Mouse (Mus musculus) liver, embryonic 13.5 days (tissue): ENCODE data around the gene 4930579G24Rik. TPM values are rescaled to one million over a fixed set of nuclear protein-coding genes. Genes with fewer than 3 reads are reported as not detected.

Experiments
- ATAC-seq: fragments of 200-750 bp; cut with Nextera tagmentation; 2 replicates; pipeline ENCODE4 v1.8.0; 2017; ENCODE audit warnings: low read depth, mild to moderate bottlenecking, moderate number of reproducible peaks, moderate library complexity
- DNase-seq: peaks from one replicate; pipeline ENCODE4 v3.0.0; 2022
- H3K27ac ChIP-seq: fragments of 300-500 bp; sonication (generic); 2 replicates; pipeline ENCODE4 v1.5.1; 2015; ENCODE audit warnings: moderate library complexity, mild to moderate bottlenecking, inconsistent platforms
- H3K27me3 ChIP-seq: fragments of 300-500 bp; sonication (generic); 2 replicates; pipeline ENCODE4 v1.6.1; 2015; ENCODE audit warnings: mild to moderate bottlenecking, inconsistent platforms
- H3K36me3 ChIP-seq: fragments of 300-500 bp; sonication (generic); 2 replicates; pipeline ENCODE4 v1.6.1; 2015; ENCODE audit warnings: mild to moderate bottlenecking, inconsistent platforms
- H3K4me1 ChIP-seq: fragments of 300-500 bp; sonication (generic); replicated peaks from 2 replicates; pipeline ENCODE4 v1.6.1; 2015; ENCODE audit warnings: inconsistent platforms
- H3K4me2 ChIP-seq: fragments of 300-500 bp; sonication (generic); 2 replicates; pipeline ENCODE4 v1.6.1; 2015; ENCODE audit warnings: inconsistent platforms, mild to moderate bottlenecking, moderate library complexity
- H3K4me3 ChIP-seq: fragments of 300-500 bp; sonication (generic); replicated peaks from 2 replicates; pipeline ENCODE4 v1.5.1; 2015; ENCODE audit warnings: mild to moderate bottlenecking, inconsistent platforms
- H3K9ac ChIP-seq: fragments of 300-500 bp; sonication (generic); 2 replicates; pipeline ENCODE4 v1.6.1; 2015; ENCODE audit warnings: mild to moderate bottlenecking, inconsistent platforms
- H3K9me3 ChIP-seq: fragments of 300-500 bp; sonication (generic); replicated peaks from 2 replicates; pipeline ENCODE4 v1.6.1; 2016; ENCODE audit warnings: inconsistent platforms
- WGBS: fragments of 180-500 bp; shearing (Covaris S2); methylation state at CpG from one replicate; pipeline ENCODE4 v1.1.7; 2015; ENCODE audit not compliant: insufficient replicate concordance; 5-methylcytosine and 5-hydroxymethylcytosine counted together
- polyA plus RNA-seq: library from polyadenylated mRNA; unstranded; fragments of >200 nt; fragmentation: Nextera tagmentation; extraction: Ambion mirVana; gene quantifications from 2 replicates; pipeline ENCODE4 v1.2.1, GENCODE M21; 2015

Gene 4930579G24Rik
- polyA plus RNA-seq, 1 experiment from 2014 or later, result 20.5 TPM

DNA sequence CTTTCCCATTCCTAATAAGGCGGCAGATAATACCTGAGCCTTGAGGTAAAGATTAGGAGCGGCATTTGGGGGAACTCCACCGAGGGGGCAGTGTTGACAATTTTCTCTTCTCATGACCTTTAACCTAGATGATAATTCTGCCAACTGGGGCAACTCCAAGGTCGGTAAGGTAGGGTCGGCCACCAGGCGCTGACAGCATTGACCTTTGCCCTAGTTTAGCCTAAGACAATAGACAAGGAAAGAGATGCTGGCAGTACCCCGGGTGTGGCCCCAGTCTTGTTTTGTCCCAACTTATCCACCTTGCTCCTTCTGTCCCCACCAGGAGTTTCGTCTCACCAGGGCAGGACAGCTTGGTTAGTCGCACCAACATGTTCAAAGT is 708 bp upstream of the 4930579G24Rik start:
- Histone ChIP-seq H3K27me3 (no peaks in the 10 kb centered on the region), H3K9me3 (no peaks in the 10 kb centered on the region), H3K4me3 (peak overlapping the region; percentile 87), H3K4me1 (peaks cover 24% of the 10 kb centered on the region), H3K9ac (peak overlapping the region; percentile 86), H3K36me3 (peaks cover 19% of the 10 kb centered on the region), H3K4me2 (peak overlapping the region; percentile 86), H3K27ac (peak overlapping the region; percentile 95)
- WGBS, result under 1% methylated on average over 9 of the region's 9 CpGs
- DNase-seq, result peak; percentile 50
- ATAC-seq, result no peak

DNA sequence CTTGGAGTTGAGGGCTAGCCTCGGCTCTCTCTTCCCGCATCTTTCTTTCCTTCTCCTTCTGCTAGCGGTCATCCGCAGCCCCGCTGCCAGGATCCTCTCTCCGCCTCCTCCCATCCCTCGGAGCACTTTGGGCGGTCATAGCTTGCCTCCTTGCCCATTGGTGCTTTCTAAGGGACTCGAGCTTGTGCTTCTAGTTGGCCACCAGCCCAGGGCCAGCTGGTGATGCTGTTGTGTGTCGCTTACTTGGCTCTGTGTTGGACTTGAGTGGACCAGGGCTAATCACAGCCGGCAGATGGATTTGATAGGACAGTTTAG is 494 bp downstream of the 4930579G24Rik start, which contains the start of gene Etfdh:
Gene Etfdh (minus strand): TSS at position 85 of the 315 bp plus-strand sequence.
- 2% methylated on average over 11 of the region's 11 CpGs for WGBS

DNA sequence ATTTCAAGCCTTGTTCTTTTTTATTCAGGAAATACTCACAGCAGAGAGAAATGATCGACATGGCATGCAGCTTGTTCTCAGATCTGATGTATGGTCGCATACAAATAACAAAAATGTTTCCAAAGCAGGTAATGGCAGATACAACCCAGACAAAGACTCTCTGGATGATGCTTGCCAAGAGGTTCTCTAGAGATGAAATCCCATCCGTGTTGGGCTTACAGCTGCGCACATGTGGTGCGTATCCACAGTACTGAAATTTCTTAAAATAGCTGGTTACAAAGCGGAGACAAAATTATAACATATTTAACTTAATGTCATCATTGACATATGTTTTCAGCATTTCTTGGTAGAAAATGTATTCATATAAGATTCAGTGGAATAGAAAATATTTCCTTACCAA is 23.2 kb downstream of the 4930579G24Rik start:
- WGBS, result 76% methylated on average over 6 of the region's 6 CpGs
- H3K36me3 ChIP-seq, result no peaks in the 10 kb centered on the region
- DNase-seq, result no peak

More for the DNA sequence above, 494 bp downstream of the 4930579G24Rik start, which contains the start of gene Etfdh:
- H3K36me3 ChIP-seq, result peaks cover 27% of the 10 kb centered on the region
- DNase-seq (peak; percentile 60), ATAC-seq (peak; percentile 27)
- peaks cover 24% of the 10 kb centered on the region for H3K4me1 ChIP-seq
- no peaks in the 10 kb centered on the region for H3K9me3 ChIP-seq
- no peaks in the 10 kb centered on the region for H3K27me3 ChIP-seq
- peak within 1 kb of the TSS; percentile 88 for H3K9ac ChIP-seq
- peak within 1 kb of the TSS; percentile 87 for H3K4me3 ChIP-seq
- H3K4me2 ChIP-seq, result peak within 1 kb of the TSS; percentile 86
- H3K27ac ChIP-seq, result peak within 1 kb of the TSS; percentile 95

DNA sequence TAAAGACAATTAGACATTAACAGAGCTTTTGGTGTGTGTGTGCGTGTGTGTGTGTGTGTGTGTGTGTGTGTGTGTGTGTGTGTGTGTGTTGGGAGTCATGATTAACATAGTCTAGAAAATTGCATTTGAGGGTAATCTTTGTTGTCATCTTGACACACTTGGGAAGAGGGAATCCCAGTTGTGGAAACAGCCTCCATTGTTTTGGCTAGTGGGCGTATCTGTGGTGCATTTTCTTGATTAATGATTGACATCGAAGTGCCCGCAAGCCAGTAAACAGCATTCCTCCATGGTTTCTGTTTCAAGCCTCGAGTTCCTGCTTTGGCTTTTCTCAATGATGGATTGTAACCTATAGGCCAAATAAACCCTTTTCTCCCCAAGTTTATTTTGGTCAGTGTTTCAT is 27.8 kb downstream of the 4930579G24Rik start:
- no peak overlapping the region for H3K4me2 ChIP-seq
- H3K4me1 ChIP-seq, result no peaks in the 10 kb centered on the region
- no peak overlapping the region for H3K9ac ChIP-seq
- no peak for ATAC-seq
- no peaks in the 10 kb centered on the region for H3K36me3 ChIP-seq
- H3K4me3 ChIP-seq, result no peak overlapping the region
- no peaks in the 10 kb centered on the region for H3K27me3 ChIP-seq
- no peak for DNase-seq
- H3K27ac ChIP-seq, result no peak overlapping the region
- no peaks in the 10 kb centered on the region for H3K9me3 ChIP-seq
- 44% methylated on average over 5 of the region's 5 CpGs for WGBS

More for the DNA sequence above, 23.2 kb downstream of the 4930579G24Rik start:
- Histone ChIP-seq H3K4me3 (no peak overlapping the region), H3K27ac (no peak overlapping the region), H3K4me2 (no peak overlapping the region), H3K4me1 (no peaks in the 10 kb centered on the region), H3K9me3 (no peaks in the 10 kb centered on the region), H3K27me3 (no peaks in the 10 kb centered on the region), H3K9ac (no peak overlapping the region)
- ATAC-seq, result no peak

DNA sequence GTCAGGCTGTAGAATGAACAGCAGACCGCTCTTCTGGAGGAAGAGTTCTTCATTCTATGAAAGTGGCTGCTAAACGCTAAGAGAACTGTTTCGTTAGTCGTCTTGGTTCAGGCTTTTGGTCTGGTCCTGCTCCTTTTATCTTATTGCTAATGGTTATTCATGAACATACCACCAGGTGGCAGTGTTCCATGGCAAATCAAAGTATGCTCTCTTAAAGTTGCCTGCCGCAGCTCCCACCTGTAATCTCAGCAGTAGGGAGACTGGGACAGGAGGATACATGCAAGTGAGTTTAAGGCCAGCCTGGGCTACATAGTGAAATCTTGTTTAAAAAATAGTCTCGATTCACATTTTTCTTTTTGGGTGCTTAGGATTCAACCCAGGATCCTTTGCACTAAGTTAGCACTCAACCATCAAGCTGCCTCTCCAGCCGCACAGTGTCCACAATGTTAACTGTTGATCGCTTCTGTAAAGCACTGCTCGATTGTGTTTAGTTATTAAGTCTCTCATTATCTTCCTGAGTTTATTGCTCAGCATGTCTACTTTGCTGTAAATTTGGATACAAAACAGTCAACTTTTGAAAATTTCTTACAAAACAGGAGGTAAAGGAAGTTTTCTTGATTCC is 36.0 kb downstream of the 4930579G24Rik start:
- Histone ChIP-seq H3K36me3 (no peaks in the 10 kb centered on the region), H3K4me1 (no peaks in the 10 kb centered on the region), H3K27me3 (0 out of 2 replicates have a peak, but pooled peaks cover 2% of the 10 kb centered on the region), H3K9me3 (no peaks in the 10 kb centered on the region), H3K4me2 (no peak overlapping the region), H3K9ac (no peak overlapping the region), H3K4me3 (no peak overlapping the region), H3K27ac (no peak overlapping the region)
- DNase-seq (peak; percentile 20), ATAC-seq (no peak)
- 25% methylated on average over 9 of the region's 9 CpGs for WGBS

DNA sequence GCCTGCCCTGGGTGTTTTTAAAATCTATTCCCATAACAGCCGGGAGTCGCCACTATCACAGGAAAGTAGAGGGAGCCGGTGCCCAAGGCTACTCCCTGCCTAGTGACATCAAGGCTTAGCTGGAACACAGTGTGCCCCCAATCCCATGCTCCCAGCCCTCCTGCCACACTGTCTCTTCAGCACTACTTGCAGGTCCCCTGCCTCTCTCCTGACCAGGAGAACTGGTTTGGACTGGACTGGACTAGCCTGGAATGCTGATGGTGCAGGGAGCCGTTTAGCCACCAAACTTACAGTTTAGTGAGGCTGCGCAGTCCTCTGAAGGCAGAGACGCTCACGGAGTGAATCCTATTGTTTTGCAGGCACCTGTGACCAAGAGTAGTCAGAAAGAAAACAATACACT is 41.7 kb downstream of the 4930579G24Rik start:
- Histone ChIP-seq H3K4me3 (no peak overlapping the region), H3K27me3 (no peaks in the 10 kb centered on the region), H3K36me3 (no peaks in the 10 kb centered on the region), H3K4me1 (no peaks in the 10 kb centered on the region), H3K27ac (no peak overlapping the region), H3K4me2 (no peak overlapping the region), H3K9me3 (no peaks in the 10 kb centered on the region), H3K9ac (no peak overlapping the region)
- ATAC-seq, result no peak
- DNase-seq, result no peak
- WGBS, result 64% methylated on average over 7 of the region's 7 CpGs

DNA sequence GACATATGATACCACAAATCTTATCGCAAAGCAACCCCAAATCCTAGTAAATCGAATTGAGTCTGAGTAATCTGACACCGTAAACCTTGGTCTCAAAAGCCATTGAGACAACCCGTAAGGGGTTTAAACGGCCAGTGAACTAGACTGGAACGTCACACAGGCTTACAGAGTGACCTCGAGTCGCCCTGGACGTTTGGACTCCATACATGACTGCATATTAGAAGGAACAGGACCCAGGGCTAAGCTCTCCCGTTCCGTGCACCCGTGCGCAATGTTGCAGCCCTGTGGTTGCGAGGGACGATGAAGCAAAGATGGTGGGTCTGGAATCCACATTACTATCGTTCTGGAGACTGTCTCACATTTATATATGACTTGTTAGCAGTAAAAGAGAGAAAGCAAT is 43.3 kb downstream of the 4930579G24Rik start:
- H3K4me1 ChIP-seq, result no peaks in the 10 kb centered on the region
- H3K9me3 ChIP-seq, result no peaks in the 10 kb centered on the region
- H3K27ac ChIP-seq, result no peak overlapping the region
- H3K9ac ChIP-seq, result no peak overlapping the region
- no peaks in the 10 kb centered on the region for H3K36me3 ChIP-seq
- DNase-seq (no peak), ATAC-seq (no peak)
- WGBS, result 76% methylated on average over 16 of the region's 16 CpGs
- no peak overlapping the region for H3K4me3 ChIP-seq
- H3K4me2 ChIP-seq, result no peak overlapping the region
- H3K27me3 ChIP-seq, result no peaks in the 10 kb centered on the region

DNA sequence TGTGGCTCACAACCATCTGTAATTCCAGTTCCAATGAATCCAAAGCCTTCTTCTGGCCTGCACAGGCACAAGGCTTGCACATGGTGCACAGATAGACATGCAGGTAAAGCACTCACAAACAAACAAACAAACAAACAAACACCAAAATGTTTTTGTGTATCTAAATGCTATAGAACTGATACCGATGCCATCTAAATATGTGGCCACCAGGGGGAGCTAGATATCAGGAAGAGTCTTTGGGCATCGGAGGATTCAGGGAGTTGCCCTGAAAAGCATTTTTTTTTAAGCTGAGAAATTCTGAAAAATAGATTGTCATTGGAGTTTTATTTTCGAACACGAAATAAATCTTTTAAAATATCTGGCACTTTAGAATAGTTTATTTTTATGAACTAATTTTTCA is 44.2 kb downstream of the 4930579G24Rik start:
- Histone ChIP-seq H3K27me3 (no peaks in the 10 kb centered on the region), H3K9me3 (no peaks in the 10 kb centered on the region)

DNA sequence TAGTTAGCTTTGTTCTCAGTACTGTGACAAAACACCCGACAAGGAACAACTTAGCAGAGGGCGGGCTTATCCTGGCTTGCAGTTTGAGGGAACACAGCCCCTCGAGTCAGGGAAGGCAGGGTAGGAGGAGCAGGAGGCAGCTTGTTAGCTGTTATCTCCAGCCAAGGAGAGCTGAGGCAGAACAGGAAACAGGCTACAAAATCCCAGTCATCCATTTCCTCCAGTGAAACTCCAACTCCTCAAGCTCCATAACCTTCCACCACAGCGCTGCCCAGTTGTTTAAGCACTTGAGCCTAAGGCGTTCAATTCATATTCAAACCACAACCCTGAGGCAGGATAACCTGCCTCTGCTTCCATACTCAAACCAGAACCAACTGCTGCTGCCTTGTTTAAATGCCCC is 45.8 kb downstream of the 4930579G24Rik start:
- Histone ChIP-seq H3K4me1 (no peaks in the 10 kb centered on the region), H3K36me3 (no peaks in the 10 kb centered on the region), H3K4me3 (no peak overlapping the region), H3K27me3 (no peaks in the 10 kb centered on the region), H3K4me2 (no peak overlapping the region), H3K9me3 (no peaks in the 10 kb centered on the region), H3K9ac (no peak overlapping the region), H3K27ac (no peak overlapping the region)
- ATAC-seq, result no peak
- 54% methylated on average over 5 of the region's 5 CpGs for WGBS
- DNase-seq, result no peak

More for the DNA sequence above, 44.2 kb downstream of the 4930579G24Rik start:
- Histone ChIP-seq H3K27ac (no peak overlapping the region), H3K4me1 (no peaks in the 10 kb centered on the region), H3K4me2 (no peak overlapping the region), H3K9ac (no peak overlapping the region), H3K4me3 (no peak overlapping the region), H3K36me3 (no peaks in the 10 kb centered on the region)
- DNase-seq (peak; percentile 18), ATAC-seq (no peak)
- WGBS, result 8% methylated on average over 4 of the region's 4 CpGs

DNA sequence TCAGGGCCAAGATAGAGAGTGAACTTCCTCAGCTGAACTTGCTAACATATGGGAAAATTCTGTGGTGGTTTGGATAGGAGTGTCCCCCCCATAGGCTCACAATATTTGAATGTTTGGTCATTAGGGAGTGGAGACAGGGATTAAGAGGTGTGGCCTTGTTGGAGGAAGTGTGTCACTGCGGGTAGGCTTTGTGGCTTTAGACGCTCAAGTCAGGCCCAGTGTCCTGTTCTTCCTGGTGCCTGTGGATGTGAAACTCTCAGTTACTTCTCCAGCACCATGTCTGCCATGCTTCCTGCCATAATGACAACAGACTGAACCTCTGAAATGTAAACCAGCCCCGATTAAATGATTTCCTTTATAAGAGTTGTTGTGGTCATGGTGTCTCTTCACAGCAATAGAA is 47.5 kb downstream of the 4930579G24Rik start:
- H3K4me3 ChIP-seq, result no peak overlapping the region
- H3K36me3 ChIP-seq, result no peaks in the 10 kb centered on the region
- H3K9ac ChIP-seq, result no peak overlapping the region
- 54% methylated on average over 3 of the region's 3 CpGs for WGBS
- no peaks in the 10 kb centered on the region for H3K27me3 ChIP-seq
- H3K4me1 ChIP-seq, result no peaks in the 10 kb centered on the region
- ATAC-seq (no peak), DNase-seq (no peak)
- no peak overlapping the region for H3K27ac ChIP-seq
- H3K9me3 ChIP-seq, result no peaks in the 10 kb centered on the region
- no peak overlapping the region for H3K4me2 ChIP-seq
